Mouse (Mus musculus) A20 (cell line): ENCODE measurements around the gene Washc2.

Experiments used
- DNase-seq: peaks from one replicate; pipeline ENCODE4 v3.0.0-alpha.2; 2011; ENCODE audit warnings: low read depth, low spot score

The Washc2 gene

GRCm38 (mm10) chr6:116262824-116263223 lies 55.0 kb downstream of the Washc2 start:
- no peak for DNase-seq

DNA sequence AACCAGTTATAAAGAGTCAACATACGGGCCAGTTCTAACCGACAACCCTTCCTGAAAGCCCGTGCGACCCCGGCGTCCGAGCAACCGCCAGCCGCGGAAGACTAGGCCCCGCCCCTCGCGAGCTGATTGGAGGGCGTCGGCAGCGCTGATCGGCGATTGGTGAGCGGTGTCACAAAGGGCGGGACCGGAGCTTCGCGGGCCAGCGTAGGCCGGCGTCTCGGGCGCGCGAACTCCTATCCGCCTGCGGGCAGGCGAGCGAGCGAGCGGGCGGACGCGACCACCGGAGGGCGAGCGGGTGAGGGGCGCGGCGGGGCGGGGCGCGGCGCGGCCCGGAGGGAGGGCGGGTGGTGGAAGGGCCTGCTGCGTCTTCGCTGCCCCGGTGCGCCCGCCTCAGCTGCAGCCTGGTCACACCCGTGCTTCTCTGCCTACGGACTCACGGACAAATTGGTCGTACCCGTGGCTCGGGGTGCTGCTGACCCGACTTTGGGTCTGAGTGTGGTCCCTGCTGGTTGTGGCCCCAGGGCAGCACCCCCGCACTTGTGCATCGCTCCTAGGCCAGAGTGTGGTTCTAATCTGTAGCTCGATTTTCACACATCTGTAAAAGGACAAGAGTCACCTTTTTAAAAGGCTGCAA lies 56.3 kb downstream of the Washc2 start, which contains the start of gene Zfand4:
Zfand4 (plus strand) TSS at position 205 of the 634 bp plus-strand sequence.
- peak; percentile 95 for DNase-seq

DNA sequence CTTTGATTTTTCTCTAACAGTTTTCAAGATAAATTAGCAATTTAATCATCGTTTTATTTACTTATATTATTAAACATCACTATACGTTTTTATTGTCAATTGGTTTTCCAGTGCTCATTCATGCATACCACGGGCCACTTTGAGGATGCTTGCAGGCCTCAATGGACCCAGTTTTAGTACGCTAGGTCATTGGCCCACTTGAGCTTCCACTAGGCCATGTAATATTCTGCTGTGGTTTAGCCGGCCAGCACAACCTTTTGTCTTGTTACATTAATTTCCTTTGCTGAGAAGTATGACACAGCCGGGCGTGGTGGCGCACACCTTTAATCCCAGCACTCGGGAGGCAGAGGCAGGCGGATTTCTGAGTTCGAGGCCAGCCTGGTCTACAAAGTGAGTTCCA lies 57.0 kb downstream of the Washc2 start:
- no peak for DNase-seq

- no peak for DNase-seq
These were observed 57.8 kb downstream of the Washc2 start for GRCm38 (mm10) chr6:116265603-116266002.

GRCm38 (mm10) chr6:116266273-116267109 lies 58.7 kb downstream of the Washc2 start:
- peak; percentile 29 for DNase-seq

- DNase-seq = no peak
These were observed 59.2 kb downstream of the Washc2 start for GRCm38 (mm10) chr6:116267110-116267423.

GRCm38 (mm10) chr6:116275695-116276094 lies 67.9 kb downstream of the Washc2 start:
- DNase-seq = no peak

- DNase-seq = no peak
These were observed 71.0 kb downstream of the Washc2 start for GRCm38 (mm10) chr6:116278679-116279317.

DNA sequence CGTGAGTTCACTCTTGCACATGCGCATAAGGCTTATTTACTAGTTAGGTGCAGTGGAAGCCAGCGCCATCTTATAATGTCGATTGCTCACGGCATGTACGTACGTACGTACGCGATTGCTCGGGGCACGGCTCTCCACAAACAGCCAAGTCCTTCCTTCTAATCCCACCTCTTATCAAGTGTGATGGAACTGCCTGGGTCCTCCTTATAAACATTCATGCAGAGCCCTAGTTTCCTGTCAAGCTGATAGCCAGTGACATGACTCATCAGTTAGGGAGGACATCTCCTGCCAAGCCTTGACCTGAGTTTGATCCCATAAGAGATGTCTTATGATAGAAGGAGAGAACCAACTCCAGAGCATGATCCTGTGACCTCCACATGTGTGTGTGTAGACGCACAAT lies 73.2 kb downstream of the Washc2 start:
- DNase-seq = no peak

GRCm38 (mm10) chr6:116282546-116282945 lies 74.7 kb downstream of the Washc2 start:
- peak; percentile 74 for DNase-seq

- no peak for DNase-seq
These were observed 75.4 kb downstream of the Washc2 start for GRCm38 (mm10) chr6:116283280-116283679.

GRCm38 (mm10) chr6:116286321-116286720 lies 78.5 kb downstream of the Washc2 start:
- DNase-seq = no peak

DNA sequence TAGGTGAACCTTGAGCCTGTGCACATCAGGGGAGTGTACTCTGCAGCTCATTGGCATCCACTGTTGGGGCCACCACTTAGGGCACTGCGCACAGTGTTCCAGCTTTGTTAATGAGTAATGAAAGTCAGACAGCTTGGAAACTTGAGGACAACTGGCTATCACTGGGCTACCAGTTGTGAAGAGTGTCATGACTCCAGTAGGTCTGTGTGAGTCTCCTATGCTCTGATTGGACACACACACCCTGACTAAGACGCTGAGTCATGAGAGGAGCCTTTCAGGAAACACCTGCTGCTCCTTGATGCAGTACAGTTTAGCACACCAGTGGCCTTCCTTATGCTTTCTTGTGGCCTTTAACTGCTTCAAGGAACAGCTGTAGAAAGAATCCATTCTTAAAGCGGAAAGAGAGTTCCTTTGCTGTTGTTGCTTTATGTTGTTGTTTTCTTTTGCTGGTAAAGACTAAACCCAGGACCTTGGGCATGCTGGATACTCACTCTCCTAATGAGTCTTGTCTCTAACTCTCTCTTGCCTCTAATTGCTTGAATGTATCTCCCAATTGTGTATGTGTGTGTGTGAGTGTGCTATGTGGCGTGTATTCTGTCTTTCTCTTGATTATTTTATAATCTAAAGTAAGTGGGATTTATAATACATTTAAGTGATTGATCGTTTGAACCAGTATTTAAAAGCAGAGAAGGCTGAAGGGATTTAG lies 79.2 kb downstream of the Washc2 start:
- DNase-seq = peak; percentile 79

GRCm38 (mm10) chr6:116311411-116311810 lies 103.6 kb downstream of the Washc2 start:
- DNase-seq = no peak
